Mouse (Mus musculus): ENCODE data around the gene March7. TPM values are rescaled to one million over a fixed set of nuclear protein-coding genes. Genes with fewer than 3 reads are reported as not detected.

Gene March7
- polyA plus RNA-seq, 1 experiment from 2014 or later, result 101 TPM

DNA sequence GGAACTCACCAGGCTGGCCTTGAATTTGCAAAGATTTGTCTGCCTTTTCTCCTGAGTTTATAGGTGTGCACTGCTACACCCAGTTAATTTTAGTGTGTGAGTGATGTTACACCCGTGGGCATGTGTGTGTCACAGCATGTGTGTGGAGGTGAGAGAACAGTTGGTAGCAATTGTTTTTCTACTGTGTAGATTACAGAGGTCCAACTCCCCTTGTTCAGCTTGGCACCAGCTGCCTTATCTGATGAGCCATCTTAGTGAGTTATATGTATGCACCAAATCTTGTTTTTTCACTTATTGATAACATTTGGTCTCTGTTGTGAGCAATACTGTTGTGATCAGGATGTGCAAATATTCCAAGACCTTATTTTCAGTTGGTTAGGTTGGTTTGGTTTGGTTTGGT is 13.8 kb downstream of the March7 start:
- Histone ChIP-seq H3K9ac (replicated peaks; ENCODE audit: low read depth, low read length) (no peak overlapping the region), H3K4me3 (ENCODE audit: low read depth, low read length) (no peak overlapping the region), H3K36me3 (ENCODE audit: control insufficient read depth, insufficient read depth, low read length) (no peaks in the 10 kb centered on the region), H3K27me3 (ENCODE audit: control insufficient read depth, insufficient read depth, low read length) (no peaks in the 10 kb centered on the region), H3K4me1 (ENCODE audit: control insufficient read depth, insufficient read depth, low read length) (peaks cover 4% of the 10 kb centered on the region), H3K9me3 (ENCODE audit: control insufficient read depth, low read length) (no peaks in the 10 kb centered on the region), H3K27ac (ENCODE audit: low read depth, low read length) (no peak overlapping the region), H3K4me2 (ENCODE audit: low read depth, low read length) (no peak overlapping the region)
- no peak for ATAC-seq (ENCODE audit: low read depth)
- WGBS, result 79% methylated on average over 1 of the region's 1 CpGs

DNA sequence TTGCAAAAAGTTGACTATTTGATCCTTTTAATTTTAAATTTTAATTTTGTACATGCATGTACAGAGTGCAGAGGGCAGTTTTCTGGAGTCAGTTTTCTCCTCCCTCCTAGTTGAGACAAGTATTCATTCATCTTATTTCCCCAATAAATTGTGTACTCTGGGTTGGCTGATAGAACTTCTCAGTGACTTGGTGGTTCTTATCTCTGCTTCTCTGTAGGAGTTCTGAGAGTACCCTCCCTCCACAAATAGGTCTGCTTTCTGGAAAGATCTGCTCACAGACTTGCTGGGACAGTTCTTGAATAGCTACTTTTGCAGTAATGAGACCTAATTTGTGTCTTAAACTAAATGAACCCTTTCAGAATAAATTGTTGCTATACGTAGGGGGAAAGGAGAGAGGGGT is 18.8 kb downstream of the March7 start:
- H3K4me2 ChIP-seq (ENCODE audit: low read depth, low read length), result no peak overlapping the region
- peaks cover 17% of the 10 kb centered on the region for H3K36me3 ChIP-seq (ENCODE audit: control insufficient read depth, insufficient read depth, low read length)
- no peaks in the 10 kb centered on the region for H3K27me3 ChIP-seq (ENCODE audit: control insufficient read depth, insufficient read depth, low read length)
- no peak overlapping the region for H3K27ac ChIP-seq (ENCODE audit: low read depth, low read length)
- H3K9ac ChIP-seq (replicated peaks; ENCODE audit: low read depth, low read length), result no peak overlapping the region
- ATAC-seq (ENCODE audit: low read depth), result no peak
- no peaks in the 10 kb centered on the region for H3K4me1 ChIP-seq (ENCODE audit: control insufficient read depth, insufficient read depth, low read length)
- 79% methylated on average over 1 of the region's 1 CpGs for WGBS
- no peak overlapping the region for H3K4me3 ChIP-seq (ENCODE audit: low read depth, low read length)
- H3K9me3 ChIP-seq (ENCODE audit: control insufficient read depth, low read length), result no peaks in the 10 kb centered on the region

- WGBS, result 96% methylated on average over 2 of the region's 2 CpGs
- no peak overlapping the region for H3K27ac ChIP-seq (ENCODE audit: low read depth, low read length)
- H3K27me3 ChIP-seq (ENCODE audit: control insufficient read depth, insufficient read depth, low read length), result no peaks in the 10 kb centered on the region
- peaks cover 22% of the 10 kb centered on the region for H3K36me3 ChIP-seq (ENCODE audit: control insufficient read depth, insufficient read depth, low read length)
- H3K4me2 ChIP-seq (ENCODE audit: low read depth, low read length), result no peak overlapping the region
- no peak for ATAC-seq (ENCODE audit: low read depth)
- no peaks in the 10 kb centered on the region for H3K4me1 ChIP-seq (ENCODE audit: control insufficient read depth, insufficient read depth, low read length)
- no peak overlapping the region for H3K4me3 ChIP-seq (ENCODE audit: low read depth, low read length)
- no peaks in the 10 kb centered on the region for H3K9me3 ChIP-seq (ENCODE audit: control insufficient read depth, low read length)
- no peak overlapping the region for H3K9ac ChIP-seq (replicated peaks; ENCODE audit: low read depth, low read length)
Measured at GRCm38 (mm10) chr2:60230361-60230760, 20.7 kb downstream of the March7 start.

DNA sequence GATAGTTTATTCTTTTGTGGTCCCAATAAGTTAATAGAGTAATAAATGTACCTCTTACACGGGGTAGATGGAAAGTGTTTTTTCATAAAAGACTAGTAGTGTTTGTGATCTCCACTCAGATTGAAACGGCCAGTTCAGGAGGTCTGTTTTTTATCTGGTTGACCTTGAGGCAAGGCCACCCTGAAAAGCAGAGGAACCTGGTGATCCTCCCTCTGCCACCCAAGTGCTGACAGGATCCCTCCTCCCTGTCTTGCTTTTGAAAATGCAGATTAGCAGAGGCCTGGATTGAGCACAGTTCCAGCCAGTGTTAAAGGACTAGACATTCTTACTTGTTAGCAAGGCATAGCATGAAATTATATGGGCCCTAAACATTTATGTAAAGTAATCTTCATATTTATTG is 23.5 kb downstream of the March7 start:
- Histone ChIP-seq H3K27me3 (ENCODE audit: control insufficient read depth, insufficient read depth, low read length) (no peaks in the 10 kb centered on the region), H3K27ac (ENCODE audit: low read depth, low read length) (no peak overlapping the region), H3K4me2 (ENCODE audit: low read depth, low read length) (no peak overlapping the region), H3K4me1 (ENCODE audit: control insufficient read depth, insufficient read depth, low read length) (no peaks in the 10 kb centered on the region), H3K9me3 (ENCODE audit: control insufficient read depth, low read length) (no peaks in the 10 kb centered on the region), H3K36me3 (ENCODE audit: control insufficient read depth, insufficient read depth, low read length) (peaks cover 28% of the 10 kb centered on the region), H3K4me3 (ENCODE audit: low read depth, low read length) (no peak overlapping the region), H3K9ac (replicated peaks; ENCODE audit: low read depth, low read length) (no peak overlapping the region)
- ATAC-seq (ENCODE audit: low read depth), result no peak
- WGBS, result 85% methylated on average over 2 of the region's 2 CpGs

GRCm38 (mm10) chr2:60234506-60234905 is 24.8 kb downstream of the March7 start:
- no peak overlapping the region for H3K4me2 ChIP-seq (ENCODE audit: low read depth, low read length)
- H3K4me3 ChIP-seq (ENCODE audit: low read depth, low read length), result no peak overlapping the region
- peaks cover 36% of the 10 kb centered on the region for H3K36me3 ChIP-seq (ENCODE audit: control insufficient read depth, insufficient read depth, low read length)
- no peak overlapping the region for H3K9ac ChIP-seq (replicated peaks; ENCODE audit: low read depth, low read length)
- no peak for ATAC-seq (ENCODE audit: low read depth)
- H3K4me1 ChIP-seq (ENCODE audit: control insufficient read depth, insufficient read depth, low read length), result no peaks in the 10 kb centered on the region
- no peaks in the 10 kb centered on the region for H3K9me3 ChIP-seq (ENCODE audit: control insufficient read depth, low read length)
- no peak overlapping the region for H3K27ac ChIP-seq (ENCODE audit: low read depth, low read length)
- H3K27me3 ChIP-seq (ENCODE audit: control insufficient read depth, insufficient read depth, low read length), result no peaks in the 10 kb centered on the region
- 83% methylated on average over 7 of the region's 7 CpGs for WGBS

DNA sequence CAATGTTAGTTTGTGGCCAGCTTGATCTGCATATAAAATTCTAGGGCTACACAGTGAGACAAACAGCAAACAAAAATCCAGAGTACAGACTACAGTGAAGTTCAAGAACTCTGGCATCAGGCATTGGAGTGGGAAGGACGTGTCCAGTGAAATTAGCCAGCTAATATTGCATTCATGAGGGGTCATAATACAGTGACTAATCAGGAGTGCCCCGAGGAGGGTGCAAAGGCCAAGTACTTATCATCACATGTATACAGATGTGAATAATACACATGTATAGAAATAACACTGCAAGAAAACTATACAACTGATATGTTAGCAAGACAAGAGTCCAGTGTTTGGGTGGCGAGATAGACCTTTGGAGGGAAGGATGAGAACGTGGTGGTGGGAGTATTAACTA is 43.1 kb downstream of the March7 start:
- no peaks in the 10 kb centered on the region for H3K27me3 ChIP-seq (ENCODE audit: control insufficient read depth, insufficient read depth, low read length)
- no peak for ATAC-seq (ENCODE audit: low read depth)
- 0 out of 2 replicates have a peak, but pooled peaks cover 7% of the 10 kb centered on the region for H3K36me3 ChIP-seq (ENCODE audit: control insufficient read depth, insufficient read depth, low read length)
- H3K9me3 ChIP-seq (ENCODE audit: control insufficient read depth, low read length), result no peaks in the 10 kb centered on the region
- H3K4me1 ChIP-seq (ENCODE audit: control insufficient read depth, insufficient read depth, low read length), result no peaks in the 10 kb centered on the region
- WGBS, result 91% methylated on average over 4 of the region's 4 CpGs
- H3K27ac ChIP-seq (ENCODE audit: low read depth, low read length), result no peak overlapping the region
- no peak overlapping the region for H3K9ac ChIP-seq (replicated peaks; ENCODE audit: low read depth, low read length)
- H3K4me3 ChIP-seq (ENCODE audit: low read depth, low read length), result no peak overlapping the region
- no peak overlapping the region for H3K4me2 ChIP-seq (ENCODE audit: low read depth, low read length)

DNA sequence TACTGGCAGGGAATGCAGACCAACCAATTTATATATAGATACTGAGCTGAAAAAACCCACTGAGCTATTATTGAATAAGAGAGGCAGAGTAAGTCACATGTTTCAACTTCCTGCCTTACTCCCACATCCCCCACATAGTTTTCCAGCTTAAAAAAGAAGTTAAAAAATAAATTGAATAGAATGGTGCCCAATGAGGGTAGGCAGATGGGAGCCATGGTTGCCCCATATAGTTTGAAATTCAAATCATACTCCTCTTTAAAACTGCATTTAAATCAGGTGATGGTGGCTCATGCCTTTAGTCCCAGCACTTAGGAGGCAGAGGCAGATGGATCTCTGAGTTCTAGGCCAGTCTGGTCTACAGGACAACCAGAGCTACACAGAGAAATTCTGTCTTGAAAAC is 43.8 kb downstream of the March7 start:
- no peak overlapping the region for H3K27ac ChIP-seq (ENCODE audit: low read depth, low read length)
- 0 out of 2 replicates have a peak, but pooled peaks cover 7% of the 10 kb centered on the region for H3K36me3 ChIP-seq (ENCODE audit: control insufficient read depth, insufficient read depth, low read length)
- H3K9me3 ChIP-seq (ENCODE audit: control insufficient read depth, low read length), result no peaks in the 10 kb centered on the region
- H3K27me3 ChIP-seq (ENCODE audit: control insufficient read depth, insufficient read depth, low read length), result no peaks in the 10 kb centered on the region
- H3K4me3 ChIP-seq (ENCODE audit: low read depth, low read length), result no peak overlapping the region
- no peak for ATAC-seq (ENCODE audit: low read depth)
- H3K9ac ChIP-seq (replicated peaks; ENCODE audit: low read depth, low read length), result no peak overlapping the region
- H3K4me2 ChIP-seq (ENCODE audit: low read depth, low read length), result no peak overlapping the region
- no peaks in the 10 kb centered on the region for H3K4me1 ChIP-seq (ENCODE audit: control insufficient read depth, insufficient read depth, low read length)

GRCm38 (mm10) chr2:60256751-60257150 is 47.1 kb downstream of the March7 start:
- H3K27me3 ChIP-seq (ENCODE audit: control insufficient read depth, insufficient read depth, low read length), result no peaks in the 10 kb centered on the region
- no peak for ATAC-seq (ENCODE audit: low read depth)
- no peak overlapping the region for H3K9ac ChIP-seq (replicated peaks; ENCODE audit: low read depth, low read length)
- H3K36me3 ChIP-seq (ENCODE audit: control insufficient read depth, insufficient read depth, low read length), result no peaks in the 10 kb centered on the region
- no peak overlapping the region for H3K27ac ChIP-seq (ENCODE audit: low read depth, low read length)
- no peaks in the 10 kb centered on the region for H3K9me3 ChIP-seq (ENCODE audit: control insufficient read depth, low read length)
- WGBS, result 91% methylated on average over 2 of the region's 2 CpGs
- H3K4me3 ChIP-seq (ENCODE audit: low read depth, low read length), result no peak overlapping the region
- H3K4me1 ChIP-seq (ENCODE audit: control insufficient read depth, insufficient read depth, low read length), result no peaks in the 10 kb centered on the region
- no peak overlapping the region for H3K4me2 ChIP-seq (ENCODE audit: low read depth, low read length)

GRCm38 (mm10) chr2:60259186-60259585 is 49.5 kb downstream of the March7 start:
- Histone ChIP-seq H3K9me3 (ENCODE audit: control insufficient read depth, low read length) (no peaks in the 10 kb centered on the region), H3K4me3 (ENCODE audit: low read depth, low read length) (no peak overlapping the region), H3K4me1 (ENCODE audit: control insufficient read depth, insufficient read depth, low read length) (no peaks in the 10 kb centered on the region), H3K9ac (replicated peaks; ENCODE audit: low read depth, low read length) (no peak overlapping the region), H3K27ac (ENCODE audit: low read depth, low read length) (no peak overlapping the region), H3K27me3 (ENCODE audit: control insufficient read depth, insufficient read depth, low read length) (no peaks in the 10 kb centered on the region), H3K4me2 (ENCODE audit: low read depth, low read length) (no peak overlapping the region), H3K36me3 (ENCODE audit: control insufficient read depth, insufficient read depth, low read length) (no peaks in the 10 kb centered on the region)
- ATAC-seq (ENCODE audit: low read depth), result no peak
- 97% methylated on average over 5 of the region's 5 CpGs for WGBS
